Mouse (Mus musculus) midbrain, postnatal 0 days (tissue): ENCODE results near the gene Gemin7. TPM values are rescaled to one million over a fixed set of nuclear protein-coding genes. Genes with fewer than 3 reads are reported as not detected.

Experiments
- ATAC-seq: fragments of 200-750 bp; cut with Nextera tagmentation; 2 replicates; pipeline ENCODE4 v1.8.0; 2017; ENCODE audit warnings: moderate number of reproducible peaks, mild to moderate bottlenecking, moderate TSS enrichment, moderate library complexity; ENCODE audit not compliant: low FRiP score
- DNase-seq: peaks from one replicate; pipeline ENCODE4 v3.0.0-alpha.2; 2015; ENCODE audit warnings: low spot score
- H3K27ac ChIP-seq: fragments of 300-500 bp; sonication (generic); 2 replicates; pipeline ENCODE4 v1.5.1; 2014; ENCODE audit warnings: low read depth, mild to moderate bottlenecking, low read length, mixed read lengths
- H3K27me3 ChIP-seq: fragments of 300-500 bp; sonication (generic); 2 replicates; pipeline ENCODE4 v1.6.1; 2014; ENCODE audit warnings: low read length, control low read depth, mixed read lengths; ENCODE audit not compliant: insufficient read depth
- H3K36me3 ChIP-seq: fragments of 300-500 bp; sonication (generic); 2 replicates; pipeline ENCODE4 v1.6.1; 2014; ENCODE audit warnings: low read length, control low read depth, mixed read lengths; ENCODE audit not compliant: insufficient read depth
- H3K4me1 ChIP-seq: fragments of 300-500 bp; sonication (generic); 2 replicates; pipeline ENCODE4 v1.6.1; 2014; ENCODE audit warnings: mild to moderate bottlenecking, control low read depth, antibody characterized with exemption, low read length, mixed read lengths; ENCODE audit not compliant: insufficient read depth
- H3K4me2 ChIP-seq: fragments of 300-500 bp; sonication (generic); 2 replicates; pipeline ENCODE4 v1.6.1; 2014; ENCODE audit warnings: low read depth, mild to moderate bottlenecking, low read length, mixed read lengths; ENCODE audit not compliant: poor library complexity, severe bottlenecking
- H3K4me3 ChIP-seq: fragments of 300-500 bp; sonication (generic); 2 replicates; pipeline ENCODE4 v1.5.1; 2014; ENCODE audit warnings: low read depth, mild to moderate bottlenecking, low read length, moderate library complexity
- H3K9ac ChIP-seq: fragments of 300-500 bp; sonication (generic); replicated peaks from 2 replicates; pipeline ENCODE4 v1.6.1; 2014; ENCODE audit warnings: mild to moderate bottlenecking, low read length, moderate library complexity, mixed read lengths; ENCODE audit not compliant: poor library complexity, severe bottlenecking
- H3K9me3 ChIP-seq: fragments of 300-500 bp; sonication (generic); 2 replicates; pipeline ENCODE4 v1.6.1; 2016; ENCODE audit warnings: low read length, control low read depth
- CTCF ChIP-seq: IDR thresholded peaks from 2 replicates; pipeline ENCODE4 v1.5.1; 2016; ENCODE audit warnings: antibody characterized with exemption, mild to moderate bottlenecking
- WGBS: fragments of 180-500 bp; shearing (Covaris S2); extraction: QIAGEN DNeasy Blood & Tissue Kit; methylation state at CpG from one replicate; pipeline ENCODE4 v1.1.7; 2014; 5-methylcytosine and 5-hydroxymethylcytosine counted together
- polyA plus RNA-seq: library from polyadenylated mRNA; unstranded; fragments of >200 nt; fragmentation: Nextera tagmentation; extraction: Ambion mirVana; gene quantifications from 2 replicates; pipeline ENCODE4 v1.2.1, GENCODE M21; 2015
- total RNA-seq: library from RNA; depleted of rRNA; stranded (reverse); fragments of >200 nt; gene quantifications from 2 replicates; pipeline ENCODE4 v1.2.3, GENCODE M21; 2014

The Gemin7 gene
- total and polyA plus RNA-seq, 2 experiments from 2014 or later, result 70.9 to 158 TPM

DNA sequence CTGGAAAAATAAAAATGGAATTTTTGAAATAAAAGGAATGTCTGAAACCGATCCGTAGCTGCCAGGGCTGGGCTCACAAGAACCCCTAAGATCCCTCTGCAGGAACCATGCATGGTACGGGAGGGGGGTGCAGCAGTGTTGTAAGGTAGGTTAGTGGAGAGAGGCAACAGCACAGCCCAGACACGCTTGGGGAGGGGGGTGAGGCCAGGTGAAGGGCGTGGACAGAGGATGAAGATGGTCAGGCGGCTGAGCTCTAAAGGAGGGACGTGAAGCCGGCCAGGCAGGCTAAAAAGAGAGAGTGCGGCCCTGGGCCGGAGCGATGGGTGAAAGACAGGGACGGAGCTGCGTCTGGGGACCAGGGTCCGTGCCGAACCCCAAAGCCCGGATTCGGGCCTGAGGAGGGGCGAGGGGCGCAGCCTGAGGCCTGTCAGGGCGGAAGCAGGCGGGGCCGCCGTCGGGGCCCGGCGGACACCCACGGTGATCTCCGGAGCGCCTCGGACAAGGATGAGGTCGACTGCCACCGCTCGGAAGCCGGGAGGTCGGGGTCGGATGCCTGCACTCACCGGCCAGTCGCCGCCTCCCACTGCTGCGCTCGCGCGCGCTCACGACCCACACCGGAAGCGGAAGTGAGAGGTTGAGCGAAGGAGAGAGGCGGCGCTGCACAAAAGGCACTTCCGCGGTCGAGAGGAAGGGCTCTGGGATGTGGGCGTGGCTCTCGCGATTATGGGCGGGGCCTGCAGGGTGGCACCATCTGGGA is 26.6 kb upstream of the Gemin7 start, which contains the start of gene Clasrp:
TSS of gene Clasrp (minus strand) at position 638 of the 757 bp plus-strand sequence.
- H3K4me2 ChIP-seq, result peak within 1 kb of the TSS; percentile 93
- ATAC-seq, result peak; percentile 87
- H3K9ac ChIP-seq, result peak within 1 kb of the TSS; percentile 100
- H3K4me1 ChIP-seq, result peaks cover 14% of the 10 kb centered on the region
- WGBS, result 2% methylated on average over 54 of the region's 57 CpGs
- H3K9me3 ChIP-seq, result no peaks in the 10 kb centered on the region
- peak; percentile 95 for DNase-seq
- TF ChIP-seq CTCF, result peak; percentile 49
- H3K27ac ChIP-seq, result peak within 1 kb of the TSS; percentile 78
- no peaks in the 10 kb centered on the region for H3K27me3 ChIP-seq
- H3K36me3 ChIP-seq, result peaks cover 21% of the 10 kb centered on the region; the same call in 1 of the 2 replicates
- H3K4me3 ChIP-seq, result peak within 1 kb of the TSS; percentile 98

GRCm38 (mm10) chr7:19603055-19603454 is 25.7 kb upstream of the Gemin7 start:
- Histone ChIP-seq H3K4me2 (peak overlapping the region; percentile 93), H3K36me3 (peaks cover 29% of the 10 kb centered on the region; the same call in 1 of the 2 replicates), H3K27ac (peak overlapping the region; percentile 12; the same call in 1 of the 2 replicates), H3K4me1 (peaks cover 14% of the 10 kb centered on the region), H3K9me3 (no peaks in the 10 kb centered on the region), H3K9ac (peak overlapping the region; percentile 100; the same call in 1 of the 2 replicates), H3K4me3 (peak overlapping the region; percentile 98; the same call in 1 of the 2 replicates), H3K27me3 (no peaks in the 10 kb centered on the region)
- WGBS, result 87% methylated on average over 12 of the region's 12 CpGs
- TF ChIP-seq CTCF, result no peak
- no peak for DNase-seq
- ATAC-seq, result no peak

DNA sequence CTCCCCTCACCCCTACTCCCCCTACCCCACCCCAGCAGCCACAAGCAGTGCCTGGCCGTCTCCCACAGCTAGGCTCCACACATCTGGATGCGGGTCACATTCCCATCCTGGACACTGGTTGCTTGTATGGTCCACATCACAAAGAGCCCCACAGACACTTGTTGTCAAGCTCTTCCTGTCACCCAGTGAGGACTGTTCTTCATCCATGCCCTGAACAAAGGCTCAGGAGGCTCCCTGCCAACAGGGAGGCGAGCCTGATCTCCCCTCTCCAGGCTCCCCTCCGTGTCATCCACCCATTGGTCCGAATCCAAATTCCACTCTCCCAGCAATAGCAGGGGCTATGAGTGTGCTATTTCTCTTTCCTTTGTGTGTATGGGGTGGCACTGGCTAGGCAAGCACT is 23.2 kb upstream of the Gemin7 start:
- ATAC-seq, result peak; percentile 63

GRCm38 (mm10) chr7:19593061-19593730 is 15.8 kb upstream of the Gemin7 start:
- ATAC-seq (no peak), DNase-seq (no peak)
- no peak overlapping the region for H3K4me2 ChIP-seq
- no peak overlapping the region for H3K4me3 ChIP-seq
- no peaks in the 10 kb centered on the region for H3K27me3 ChIP-seq
- no peak for TF ChIP-seq CTCF
- H3K27ac ChIP-seq, result no peak overlapping the region
- H3K4me1 ChIP-seq, result no peaks in the 10 kb centered on the region
- H3K36me3 ChIP-seq, result peaks cover 75% of the 10 kb centered on the region
- 92% methylated on average over 10 of the region's 10 CpGs for WGBS
- no peaks in the 10 kb centered on the region for H3K9me3 ChIP-seq
- H3K9ac ChIP-seq, result no peak overlapping the region

More for the DNA sequence above, 23.2 kb upstream of the Gemin7 start:
- TF ChIP-seq CTCF, result no peak
- peak overlapping the region; percentile 65 for H3K27ac ChIP-seq
- no peaks in the 10 kb centered on the region for H3K9me3 ChIP-seq
- H3K27me3 ChIP-seq, result no peaks in the 10 kb centered on the region
- peaks cover 36% of the 10 kb centered on the region; the same call in 1 of the 2 replicates for H3K36me3 ChIP-seq
- no peak overlapping the region for H3K9ac ChIP-seq
- DNase-seq, result peak; percentile 89
- H3K4me2 ChIP-seq, result no peak overlapping the region
- 41% methylated on average over 5 of the region's 5 CpGs for WGBS
- no peak overlapping the region for H3K4me3 ChIP-seq
- H3K4me1 ChIP-seq, result peaks cover 14% of the 10 kb centered on the region

DNA sequence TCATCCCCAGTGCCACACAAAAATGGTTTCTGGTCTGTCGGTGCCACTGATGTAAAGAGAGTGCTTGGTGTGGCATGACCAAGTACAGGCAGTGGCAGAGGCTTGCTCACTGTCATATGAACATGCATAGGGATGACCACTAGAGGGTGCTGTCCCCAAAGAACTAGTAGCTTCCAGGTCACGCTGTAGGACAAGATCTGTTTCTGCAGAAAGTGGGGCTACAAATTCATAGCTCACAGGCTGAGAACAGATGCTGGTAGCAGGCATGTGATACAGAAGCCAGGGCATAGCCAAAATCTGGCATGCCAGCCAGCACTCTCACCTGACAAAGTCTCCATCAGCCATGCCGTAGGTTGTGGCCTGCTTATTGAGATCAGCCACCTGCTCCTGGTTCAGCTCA is 12.5 kb upstream of the Gemin7 start:
- ATAC-seq (peak; percentile 65), DNase-seq (peak; percentile 93)
- peak; percentile 93 for TF ChIP-seq CTCF
- H3K27ac ChIP-seq, result 0 out of 2 replicates have a peak overlapping the region, but pooled peaks have one; percentile 38
- H3K4me2 ChIP-seq, result no peak overlapping the region
- H3K36me3 ChIP-seq, result peaks cover 85% of the 10 kb centered on the region
- no peaks in the 10 kb centered on the region for H3K27me3 ChIP-seq
- H3K4me3 ChIP-seq, result no peak overlapping the region
- H3K4me1 ChIP-seq, result no peaks in the 10 kb centered on the region
- 46% methylated on average over 3 of the region's 3 CpGs for WGBS
- no peaks in the 10 kb centered on the region for H3K9me3 ChIP-seq
- H3K9ac ChIP-seq, result no peak overlapping the region

DNA sequence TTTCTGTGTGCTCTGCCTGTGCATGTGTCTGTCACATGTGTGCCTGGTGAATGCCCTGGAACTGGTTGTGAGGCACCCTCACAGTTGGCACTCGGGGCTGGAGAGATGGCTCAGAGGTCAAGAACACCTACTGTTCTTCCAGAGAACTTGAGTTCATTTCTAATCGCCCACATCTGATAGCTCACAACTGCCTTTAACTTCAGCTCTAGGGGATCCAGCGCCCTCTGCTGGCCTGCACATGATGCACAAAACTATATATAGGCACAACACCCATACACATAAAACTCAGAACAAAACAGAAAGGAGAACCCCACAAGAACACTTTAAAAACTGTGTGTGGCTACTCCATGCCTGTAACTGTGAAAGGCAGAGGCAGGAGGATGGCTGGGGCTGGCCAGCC is 11.8 kb upstream of the Gemin7 start:
- Histone ChIP-seq H3K36me3 (peaks cover 88% of the 10 kb centered on the region), H3K4me1 (no peaks in the 10 kb centered on the region), H3K9me3 (no peaks in the 10 kb centered on the region), H3K27me3 (no peaks in the 10 kb centered on the region), H3K27ac (no peak overlapping the region), H3K9ac (no peak overlapping the region), H3K4me2 (no peak overlapping the region), H3K4me3 (no peak overlapping the region)
- TF ChIP-seq CTCF, result peak; percentile 81
- ATAC-seq (no peak), DNase-seq (peak; percentile 52)
- 56% methylated on average over 3 of the region's 3 CpGs for WGBS
